Mouse (Mus musculus) left cerebral cortex, postnatal 10 days (tissue): Measurements from ENCODE around the gene Entpd1. TPM values are rescaled to one million over a fixed set of nuclear protein-coding genes. Genes with fewer than 3 reads are reported as not detected.

ENCODE experiments used
- DNase-seq, 2 experiments: peaks; one replicate each; pipeline ENCODE4 v3.0.0; 2021 to 2022; ENCODE audit warnings: low spot score in 2 of 2, mixed read lengths in 1 of 2; ENCODE audit errors: extremely low spot score in 1 of 2
- intact Hi-C: fragments of 180-260 bp; cut with DNase I; formaldehyde crosslinking; loops from one replicate; pipeline ENCODE4 v1.15.1; 2025
- total RNA-seq, 2 experiments: library from RNA; stranded (reverse); gene quantifications; 2 replicates each; pipeline ENCODE4 v1.2.3; 2021

The Entpd1 gene
- total RNA-seq, 2 experiments from 2014 or later: 18.7 to 20.2 TPM

GRCm38 (mm10) chr19:40712889-40713628 lies 100.9 kb downstream of the Entpd1 start:
- intact Hi-C loops: no loop called here
- DNase-seq: no peak

GRCm38 (mm10) chr19:40714700-40715099 lies 102.5 kb downstream of the Entpd1 start:
- no peak for DNase-seq
- intact Hi-C loops: no loop called here

DNA sequence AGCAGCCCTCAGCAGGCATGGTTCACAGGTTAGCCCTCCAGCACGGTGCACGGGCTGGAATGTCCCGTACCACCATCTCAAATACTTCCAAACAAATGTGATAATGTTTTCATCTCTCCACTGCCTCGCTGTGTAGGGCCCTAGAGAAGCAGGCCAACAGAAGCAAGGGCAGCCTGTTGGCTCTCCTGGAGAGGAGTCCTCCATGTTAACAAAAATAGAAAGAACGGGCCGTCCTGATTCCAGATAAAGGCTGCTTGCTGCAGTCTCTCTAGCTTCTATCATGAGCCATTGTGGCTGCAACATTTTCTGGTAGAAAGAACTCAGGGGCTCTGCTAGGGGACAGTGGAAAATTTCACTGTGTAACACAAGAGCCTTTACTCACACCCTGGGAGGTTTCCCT lies 104.8 kb downstream of the Entpd1 start:
- DNase-seq: no peak
- intact Hi-C loops: no loop called here

- DNase-seq: no peak
- intact Hi-C loops: loop anchor here (5.0 kb wide), 1 partner anchor 107 kb away; the partner anchor contains the start of genes Entpd1 and Tctn3
Observed at GRCm38 (mm10) chr19:40719439-40720105, 107.4 kb downstream of the Entpd1 start.

- no peak for DNase-seq
- intact Hi-C loops: loop anchor here (5.0 kb wide), 1 partner anchor 108 kb away; the partner anchor contains the start of genes Entpd1 and Tctn3
Observed at GRCm38 (mm10) chr19:40720381-40720780, 108.2 kb downstream of the Entpd1 start.

DNA sequence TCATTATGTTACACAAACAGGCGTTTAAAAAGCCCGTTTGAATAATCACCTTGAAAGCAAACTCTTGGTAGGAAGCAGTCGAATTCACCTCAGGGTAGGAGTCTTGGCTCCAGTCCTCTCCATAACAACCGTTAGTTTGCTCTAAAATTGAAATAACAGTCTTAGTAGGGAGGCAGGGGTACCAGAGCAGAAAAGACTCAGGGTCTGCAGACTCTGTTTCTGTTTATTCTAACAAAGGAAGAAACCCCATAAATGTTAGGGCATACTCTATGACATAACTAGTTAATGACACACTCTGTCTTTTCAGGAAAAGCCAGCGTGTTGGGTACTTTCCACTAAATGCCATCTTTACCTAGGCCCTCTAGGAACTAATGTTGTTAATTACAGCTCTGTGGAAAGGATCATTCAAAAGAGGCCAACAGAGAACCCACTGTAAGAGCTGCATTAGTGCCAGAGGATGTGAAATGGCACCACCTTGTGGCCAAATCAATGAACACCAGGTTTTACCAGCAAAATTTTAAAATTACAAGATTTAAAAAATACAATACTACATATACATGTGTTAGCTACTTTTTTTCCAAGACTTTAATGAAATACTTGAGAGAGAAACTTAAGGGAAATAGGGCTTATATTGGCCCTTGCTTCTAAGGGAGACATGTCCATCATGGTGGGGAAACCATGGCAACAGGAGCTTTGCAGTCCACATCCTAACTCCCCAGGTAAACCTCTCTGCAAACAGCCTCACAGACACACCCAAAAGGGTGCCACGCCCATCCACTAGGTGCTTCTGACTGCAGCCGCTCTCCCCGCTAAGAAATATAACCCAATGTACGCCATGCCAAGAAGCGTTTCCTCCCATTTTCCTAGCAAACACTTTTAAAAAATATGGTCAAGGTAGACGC lies 110.2 kb downstream of the Entpd1 start:
- intact Hi-C loops: loop anchor here (5.0 kb wide), 1 partner anchor 110 kb away; the partner anchor contains the start of genes Entpd1 and Tctn3

GRCm38 (mm10) chr19:40723516-40723915 lies 111.3 kb downstream of the Entpd1 start:
- intact Hi-C loops: loop anchor here (5.0 kb wide), 1 partner anchor 111 kb away; the partner anchor contains the start of genes Entpd1 and Tctn3
- no peak for DNase-seq

More for the DNA sequence above, 110.2 kb downstream of the Entpd1 start:
- DNase-seq: peak; percentile 60 to 69

DNA sequence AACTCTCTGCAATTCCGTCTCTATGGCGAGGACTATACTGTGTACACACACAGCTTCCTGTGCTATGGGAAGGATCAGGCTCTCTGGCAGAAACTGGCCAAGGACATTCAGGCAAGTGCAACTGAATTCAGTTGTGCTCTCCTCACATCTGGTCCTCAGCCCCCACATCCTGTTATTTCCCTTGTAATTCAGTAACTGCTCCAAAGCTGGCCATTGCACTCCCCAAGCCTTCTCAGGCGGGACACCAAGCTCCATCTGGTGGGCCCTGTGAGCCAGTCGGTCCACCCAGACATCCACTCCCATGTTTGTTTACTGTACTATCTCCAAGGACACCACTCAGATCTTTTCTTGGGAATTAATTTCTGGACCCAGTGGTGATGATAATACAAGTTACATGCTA lies 114.0 kb downstream of the Entpd1 start:
- DNase-seq: no peak
- intact Hi-C loops: no loop called here

DNA sequence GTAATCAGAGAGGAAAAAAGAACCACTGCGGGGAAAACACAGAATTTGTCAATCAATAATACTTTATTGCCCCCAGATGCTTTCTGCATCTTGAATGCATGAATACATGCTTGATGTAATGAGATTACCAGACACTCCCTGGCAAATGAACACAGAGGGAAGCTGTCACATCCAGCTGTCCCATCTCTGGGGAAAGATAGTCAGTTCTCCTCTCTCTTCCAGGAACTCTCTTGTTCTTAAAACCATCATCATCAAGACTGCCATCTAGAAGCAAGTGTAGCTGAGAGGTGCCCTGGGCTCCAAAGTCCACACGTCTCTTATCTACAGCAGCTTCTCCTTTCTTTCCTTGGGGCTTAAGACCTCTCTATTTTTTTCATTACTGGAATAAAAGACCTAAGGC lies 114.4 kb downstream of the Entpd1 start:
- no peak for DNase-seq
- intact Hi-C loops: no loop called here

DNA sequence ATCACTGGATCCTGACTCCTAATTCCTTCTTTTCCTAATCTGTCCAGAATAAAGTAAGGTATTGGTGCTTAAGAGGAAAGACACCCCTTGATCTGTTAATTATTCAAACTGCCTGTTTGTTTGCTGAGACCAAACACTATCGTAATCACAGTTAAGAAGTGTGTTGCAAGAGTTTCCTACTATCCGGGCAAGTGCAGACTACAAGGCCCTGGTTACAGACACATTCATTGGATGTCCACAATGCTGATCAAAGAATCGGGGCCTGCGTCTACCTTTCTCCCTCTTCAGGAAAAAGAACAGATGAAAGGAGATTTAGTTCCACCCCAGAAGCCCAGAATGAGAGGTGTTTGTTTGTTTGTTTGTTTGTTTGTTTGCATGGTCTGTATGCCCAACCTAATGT lies 116.0 kb downstream of the Entpd1 start:
- intact Hi-C loops: no loop called here

DNA sequence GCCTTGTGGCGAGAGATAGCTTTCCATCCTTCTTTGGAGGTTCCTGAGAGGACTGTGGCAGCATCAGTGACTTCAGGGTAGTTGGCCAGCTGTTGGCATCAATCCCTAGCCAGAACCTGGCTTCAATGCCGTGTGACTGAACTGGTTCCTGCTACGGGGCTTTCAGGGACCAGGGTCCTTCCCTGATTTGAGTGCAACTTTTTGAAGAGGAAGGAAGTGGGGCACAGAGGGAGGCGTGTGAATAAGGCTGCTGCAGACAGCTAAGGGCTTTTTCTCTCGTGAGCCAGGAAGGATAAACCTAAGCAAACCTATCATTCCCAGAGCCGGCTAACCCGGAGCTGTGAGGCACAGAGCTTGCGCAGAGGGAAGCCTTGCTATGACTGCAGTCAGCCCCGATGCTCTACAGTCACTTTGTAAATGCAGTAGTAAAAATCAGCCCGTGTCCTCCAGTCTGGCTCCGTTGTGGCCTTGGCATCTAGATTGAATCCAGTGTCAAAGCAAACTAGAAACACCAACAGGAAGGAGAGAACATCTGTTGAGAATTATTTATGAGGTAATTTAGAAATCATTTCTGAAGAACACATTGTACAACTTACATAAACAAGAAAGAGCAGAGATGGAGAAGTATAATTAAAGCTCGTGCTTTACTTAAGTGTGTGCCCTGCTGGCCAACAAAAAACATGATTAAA lies 116.7 kb downstream of the Entpd1 start:
- intact Hi-C loops: no loop called here
- no peak for DNase-seq

More for the DNA sequence above, 116.0 kb downstream of the Entpd1 start:
- DNase-seq: no peak

- DNase-seq: no peak
- intact Hi-C loops: no loop called here
Observed at GRCm38 (mm10) chr19:40733409-40733808, 121.2 kb downstream of the Entpd1 start.

DNA sequence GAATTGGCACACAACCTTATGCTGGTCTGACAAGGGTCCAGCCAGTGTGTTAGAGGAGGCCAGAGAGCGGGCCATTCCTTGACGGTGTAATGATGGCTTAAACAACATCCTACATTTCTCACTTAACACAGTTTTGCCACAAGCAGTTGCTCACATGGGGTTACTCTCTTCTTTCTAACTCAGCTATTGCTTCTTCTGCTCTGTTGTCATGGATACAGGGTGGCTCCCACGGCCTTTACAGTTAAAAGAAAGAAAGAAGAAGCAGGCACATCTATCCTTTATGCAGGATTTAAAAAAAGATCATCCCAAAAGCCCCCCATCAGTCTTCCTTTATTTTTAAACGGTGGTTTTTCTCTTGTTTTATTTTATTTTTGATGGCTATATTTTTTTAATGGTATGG lies 121.7 kb downstream of the Entpd1 start:
- peak in 1 of 2 experiments; percentile 28 for DNase-seq
- intact Hi-C loops: no loop called here

GRCm38 (mm10) chr19:40736680-40737512 lies 124.7 kb downstream of the Entpd1 start:
- DNase-seq: peak; percentile 69 to 86
- intact Hi-C loops: no loop called here

GRCm38 (mm10) chr19:40737613-40738012 lies 125.4 kb downstream of the Entpd1 start:
- intact Hi-C loops: no loop called here
- no peak for DNase-seq

DNA sequence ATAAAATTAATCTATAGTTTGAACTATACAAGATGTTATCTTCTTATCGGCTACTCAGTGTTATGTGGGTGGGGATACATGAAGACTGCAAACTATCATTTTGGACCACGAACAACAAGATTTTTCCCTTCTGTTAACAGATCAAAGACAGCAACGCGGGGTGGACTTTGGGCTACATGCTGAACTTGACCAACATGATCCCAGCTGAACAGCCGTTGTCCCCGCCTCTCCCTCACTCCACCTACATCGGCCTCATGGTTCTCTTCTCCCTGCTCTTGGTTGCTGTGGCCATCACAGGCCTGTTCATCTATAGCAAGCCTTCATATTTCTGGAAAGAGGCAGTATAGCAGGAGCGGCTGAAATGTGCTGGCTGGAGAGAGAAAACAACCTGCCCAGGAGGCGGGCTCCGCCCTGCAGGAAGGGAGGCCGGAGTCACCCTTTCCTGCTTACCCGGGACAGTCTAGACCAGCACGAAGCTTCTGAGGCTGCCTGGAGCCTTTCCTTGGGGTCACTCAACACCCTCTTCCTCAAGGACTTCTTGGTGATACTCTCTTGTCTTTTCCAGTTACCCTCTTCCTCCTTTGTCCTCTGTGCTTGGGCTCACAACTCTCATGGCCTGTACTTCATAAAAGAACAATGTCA lies 126.6 kb downstream of the Entpd1 start:
- intact Hi-C loops: no loop called here
- DNase-seq: no peak

- intact Hi-C loops: loop anchor here (5.0 kb wide), 1 partner anchor 271 kb away; no protein-coding TSS in a partner anchor
- peak in 1 of 2 experiments; percentile 46 for DNase-seq
Observed at GRCm38 (mm10) chr19:40746603-40747002, 134.4 kb downstream of the Entpd1 start.
